Mouse (Mus musculus) megakaryocyte-erythroid progenitor cell, adult 5 weeks (primary cell): ENCODE data around the gene Olfr922. TPM values are rescaled to one million over a fixed set of nuclear protein-coding genes. Genes with fewer than 3 reads are reported as not detected.

ENCODE experiments used
- polyA plus RNA-seq: library from polyadenylated mRNA; stranded (reverse); fragments of >175 nt; gene quantifications from 2 replicates; pipeline ENCODE4 v1.2.3, GENCODE M21; 2012

The Olfr922 gene
- not detected in 2 replicates for polyA plus RNA-seq

GRCm38 (mm10) chr9:38814314-38814713, at the start of gene Olfr922:
Gene Olfr922 (plus strand): TSS chr9:38814614.

GRCm38 (mm10) chr9:38772768-38773167, 41.6 kb upstream of the Olfr922 start, which contains the start of gene Olfr921:
Gene Olfr921 (plus strand): TSS chr9:38773068.

GRCm38 (mm10) chr9:38826245-38826644, 11.8 kb downstream of the Olfr922 start, which contains the start of gene Olfr923:
Gene Olfr923 (plus strand): TSS chr9:38826545.

GRCm38 (mm10) chr9:38844149-38844548, 29.7 kb downstream of the Olfr922 start, which contains the start of gene Olfr924:
Gene Olfr924 (plus strand): TSS chr9:38844449.

GRCm38 (mm10) chr9:38854760-38855159, 40.3 kb downstream of the Olfr922 start, which contains the start of gene Olfr26:
Gene Olfr26 (plus strand): TSS chr9:38855060.

Other genes with a start within 250 kb of the Olfr922 start
- gene Olfr912, start 234.4 kb upstream of the Olfr922 start, polyA plus RNA-seq, result not detected in 2 replicates
- not detected in 2 replicates for gene Olfr913, start 221.9 kb upstream of the Olfr922 start, polyA plus RNA-seq
- not detected in 2 replicates for gene Olfr914, start 209.5 kb upstream of the Olfr922 start, polyA plus RNA-seq
- gene Olfr916, start 154.7 kb upstream of the Olfr922 start, polyA plus RNA-seq, result not detected in 2 replicates
- gene Olfr917, start 148.8 kb upstream of the Olfr922 start, polyA plus RNA-seq, result not detected in 2 replicates
- not detected in 2 replicates for gene Olfr918, start 140.0 kb upstream of the Olfr922 start, polyA plus RNA-seq
- gene Olfr919, start 110.9 kb upstream of the Olfr922 start, polyA plus RNA-seq, result not detected in 2 replicates
- gene Vwa5a, start 96.3 kb upstream of the Olfr922 start, polyA plus RNA-seq, result 0.67 and 1.2 TPM in 2 replicates
- gene Olfr920, start 62.3 kb upstream of the Olfr922 start, polyA plus RNA-seq, result 0.03 TPM in 1 of 2 replicates, not detected in the other
- not detected in 2 replicates for gene Olfr921, start 41.5 kb upstream of the Olfr922 start, polyA plus RNA-seq
- not detected in 2 replicates for gene Olfr923, start 11.9 kb downstream of the Olfr922 start, polyA plus RNA-seq
- gene Olfr924, start 29.8 kb downstream of the Olfr922 start, polyA plus RNA-seq, result not detected in 2 replicates
- not detected in 2 replicates for gene Olfr26, start 40.4 kb downstream of the Olfr922 start, polyA plus RNA-seq
- 0.11 TPM in 1 of 2 replicates, not detected in the other for gene Olfr926, start 62.5 kb downstream of the Olfr922 start, polyA plus RNA-seq
- not detected in 2 replicates for gene Olfr930, start 115.2 kb downstream of the Olfr922 start, polyA plus RNA-seq
- not detected in 2 replicates for gene Olfr933, start 157.7 kb downstream of the Olfr922 start, polyA plus RNA-seq
- not detected in 2 replicates for gene Olfr934, start 173.7 kb downstream of the Olfr922 start, polyA plus RNA-seq
- gene Olfr935, start 185.1 kb downstream of the Olfr922 start, polyA plus RNA-seq, result not detected in 2 replicates
- gene Olfr146, start 208.8 kb downstream of the Olfr922 start, polyA plus RNA-seq, result not detected in 2 replicates